Mouse (Mus musculus) NIH3T3 (cell line): ENCODE data around the gene Cacnb3.

ENCODE experiments used
- DNase-seq: peaks from one replicate; pipeline ENCODE4 v3.0.0-alpha.2; 2012; ENCODE audit warnings: low read depth

Cacnb3 gene

GRCm38 (mm10) chr15:98609331-98610130 is 21.1 kb upstream of the Cacnb3 start, which contains the start of gene Adcy6:
Adcy6 (minus strand) TSS chr15:98610076.
- peak; percentile 77 for DNase-seq

GRCm38 (mm10) chr15:98610131-98610633 is 20.5 kb upstream of the Cacnb3 start:
- no peak for DNase-seq

GRCm38 (mm10) chr15:98612229-98612628 is 18.4 kb upstream of the Cacnb3 start:
- DNase-seq = no peak

- peak; percentile 50 for DNase-seq
These were observed 16.1 kb upstream of the Cacnb3 start for GRCm38 (mm10) chr15:98614551-98614950.

GRCm38 (mm10) chr15:98614971-98615370 is 15.7 kb upstream of the Cacnb3 start:
- no peak for DNase-seq

GRCm38 (mm10) chr15:98615751-98616150 is 14.9 kb upstream of the Cacnb3 start:
- DNase-seq = no peak

- no peak for DNase-seq
These were observed 14.1 kb upstream of the Cacnb3 start for GRCm38 (mm10) chr15:98616362-98617175.

- DNase-seq = peak; percentile 93
These were observed 13.5 kb upstream of the Cacnb3 start for GRCm38 (mm10) chr15:98617176-98617537.

GRCm38 (mm10) chr15:98622199-98622598 is 8.4 kb upstream of the Cacnb3 start:
- DNase-seq = no peak

- no peak for DNase-seq
These were observed 7.9 kb upstream of the Cacnb3 start for GRCm38 (mm10) chr15:98622721-98623120.

- DNase-seq = no peak
These were observed 7.2 kb upstream of the Cacnb3 start for GRCm38 (mm10) chr15:98623361-98623821.

- peak; percentile 73 for DNase-seq
These were observed 4.6 kb upstream of the Cacnb3 start for GRCm38 (mm10) chr15:98626078-98626477.

GRCm38 (mm10) chr15:98626487-98627212 is 4.0 kb upstream of the Cacnb3 start:
- DNase-seq = no peak

GRCm38 (mm10) chr15:98628589-98629254 is 1.9 kb upstream of the Cacnb3 start:
- no peak for DNase-seq

GRCm38 (mm10) chr15:98629464-98629863 is 1.2 kb upstream of the Cacnb3 start:
- no peak for DNase-seq

GRCm38 (mm10) chr15:98631493-98631892 is 853 bp downstream of the Cacnb3 start:
- peak; percentile 89 for DNase-seq

- DNase-seq = peak; percentile 86
These were observed 1.6 kb downstream of the Cacnb3 start for GRCm38 (mm10) chr15:98632107-98632744.

- no peak for DNase-seq
These were observed 2.3 kb downstream of the Cacnb3 start for GRCm38 (mm10) chr15:98632921-98633320.

GRCm38 (mm10) chr15:98633822-98634470 is 3.3 kb downstream of the Cacnb3 start:
- no peak for DNase-seq

- DNase-seq = peak; percentile 88
These were observed 4.0 kb downstream of the Cacnb3 start for GRCm38 (mm10) chr15:98634541-98635081.
